Mouse (Mus musculus) kidney, embryonic 15.5 days (tissue): ENCODE measurements around the gene Arl3. TPM values are rescaled to one million over a fixed set of nuclear protein-coding genes. Genes with fewer than 3 reads are reported as not detected.
A peak's percentile ranks its signal among the peaks of the same experiment; 100 is the strongest.

Experiments
- ATAC-seq: fragments of 200-750 bp; cut with Nextera tagmentation; replicated peaks from 2 replicates; pipeline ENCODE4 v1.8.0; 2017; ENCODE audit warnings: moderate TSS enrichment; ENCODE audit not compliant: low FRiP score
- H3K27ac ChIP-seq: fragments of 300-500 bp; sonication (generic); 2 replicates; pipeline ENCODE4 v1.5.1; 2015; ENCODE audit warnings: mild to moderate bottlenecking, inconsistent platforms
- H3K27me3 ChIP-seq: fragments of 300-500 bp; sonication (generic); 2 replicates; pipeline ENCODE4 v1.6.1; 2015; ENCODE audit warnings: inconsistent platforms
- H3K36me3 ChIP-seq: fragments of 300-500 bp; sonication (generic); 2 replicates; pipeline ENCODE4 v1.6.1; 2015; ENCODE audit warnings: inconsistent platforms
- H3K4me1 ChIP-seq: fragments of 300-500 bp; sonication (generic); 2 replicates; pipeline ENCODE4 v1.6.1; 2015; ENCODE audit warnings: inconsistent platforms
- H3K4me2 ChIP-seq: fragments of 300-500 bp; sonication (generic); 2 replicates; pipeline ENCODE4 v1.6.1; 2015; ENCODE audit warnings: moderate library complexity, mild to moderate bottlenecking, inconsistent platforms
- H3K4me3 ChIP-seq: fragments of 300-500 bp; sonication (generic); replicated peaks from 2 replicates; pipeline ENCODE4 v1.5.1; 2015; ENCODE audit warnings: mild to moderate bottlenecking, inconsistent platforms
- H3K9ac ChIP-seq: fragments of 300-500 bp; sonication (generic); 2 replicates; pipeline ENCODE4 v1.6.1; 2015; ENCODE audit warnings: mild to moderate bottlenecking, inconsistent platforms
- H3K9me3 ChIP-seq: fragments of 300-500 bp; sonication (generic); replicated peaks from 2 replicates; pipeline ENCODE4 v1.6.1; 2016; ENCODE audit warnings: inconsistent platforms
- WGBS: fragments of 180-500 bp; shearing (Covaris S2); methylation state at CpG from one replicate; pipeline ENCODE4 v1.1.7; 2015; ENCODE audit warnings: mixed read lengths; 5-methylcytosine and 5-hydroxymethylcytosine counted together
- polyA plus RNA-seq: library from polyadenylated mRNA; unstranded; fragments of >200 nt; fragmentation: Nextera tagmentation; extraction: Ambion mirVana; gene quantifications from 2 replicates; pipeline ENCODE4 v1.2.1, GENCODE M21; 2015

The Arl3 gene
- polyA plus RNA-seq, 1 experiment from 2014 or later: 145 TPM

GRCm38 (mm10) chr19:46510401-46510800 lies 62.6 kb downstream of the Arl3 start:
- Histone ChIP-seq H3K4me2 (no peak overlapping the region), H3K4me3 (no peak overlapping the region), H3K9ac (no peak overlapping the region), H3K27me3 (no peaks in the 10 kb centered on the region), H3K9me3 (no peaks in the 10 kb centered on the region), H3K36me3 (peaks cover 98% of the 10 kb centered on the region), H3K27ac (peak overlapping the region; percentile 100), H3K4me1 (peaks cover 74% of the 10 kb centered on the region)
- ATAC-seq: no peak
- WGBS: 68% methylated on average over 5 of the region's 5 CpGs

- Histone ChIP-seq H3K9ac (0 out of 2 replicates have a peak overlapping the region, but pooled peaks have one; percentile 23), H3K4me2 (peak overlapping the region; percentile 75; the same call in 1 of the 2 replicates), H3K4me1 (peaks cover 75% of the 10 kb centered on the region)
Observed at GRCm38 (mm10) chr19:46509736-46510135, 63.3 kb downstream of the Arl3 start.

DNA sequence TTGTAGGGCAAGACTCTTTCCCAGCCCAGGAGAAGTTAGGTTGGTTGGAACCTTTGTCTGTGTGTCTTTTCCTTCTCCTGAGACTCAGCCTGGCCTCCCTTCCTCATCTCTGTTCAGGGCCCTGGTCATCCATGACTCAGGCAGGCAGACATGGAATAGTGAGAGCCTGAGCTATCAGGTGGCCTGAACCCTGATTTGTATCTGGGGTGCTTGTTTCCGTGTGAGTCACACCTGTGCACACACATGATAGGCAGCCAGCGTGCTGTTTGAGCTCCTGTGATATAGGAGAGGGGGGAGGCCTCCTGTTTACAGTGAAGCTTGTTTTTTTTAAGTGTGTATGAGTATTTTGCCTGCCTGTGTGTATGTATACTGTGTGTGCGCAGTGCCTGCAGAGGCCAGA lies 63.8 kb downstream of the Arl3 start:
- no peaks in the 10 kb centered on the region for H3K9me3 ChIP-seq
- peaks cover 95% of the 10 kb centered on the region for H3K36me3 ChIP-seq
- peak overlapping the region; percentile 100 for H3K27ac ChIP-seq
- no peak overlapping the region for H3K4me3 ChIP-seq
- H3K4me2 ChIP-seq: peak overlapping the region; percentile 75
- no peak for ATAC-seq
- 60% methylated on average over 3 of the region's 3 CpGs for WGBS
- H3K4me1 ChIP-seq: peaks cover 80% of the 10 kb centered on the region
- H3K9ac ChIP-seq: 0 out of 2 replicates have a peak overlapping the region, but pooled peaks have one; percentile 23
- no peaks in the 10 kb centered on the region for H3K27me3 ChIP-seq

More at GRCm38 (mm10) chr19:46509736-46510135, 63.3 kb downstream of the Arl3 start:
- Histone ChIP-seq H3K9me3 (no peaks in the 10 kb centered on the region), H3K4me3 (no peak overlapping the region), H3K36me3 (peaks cover 98% of the 10 kb centered on the region), H3K27ac (peak overlapping the region; percentile 100), H3K27me3 (no peaks in the 10 kb centered on the region)
- ATAC-seq: no peak
- 65% methylated on average over 4 of the region's 4 CpGs for WGBS

DNA sequence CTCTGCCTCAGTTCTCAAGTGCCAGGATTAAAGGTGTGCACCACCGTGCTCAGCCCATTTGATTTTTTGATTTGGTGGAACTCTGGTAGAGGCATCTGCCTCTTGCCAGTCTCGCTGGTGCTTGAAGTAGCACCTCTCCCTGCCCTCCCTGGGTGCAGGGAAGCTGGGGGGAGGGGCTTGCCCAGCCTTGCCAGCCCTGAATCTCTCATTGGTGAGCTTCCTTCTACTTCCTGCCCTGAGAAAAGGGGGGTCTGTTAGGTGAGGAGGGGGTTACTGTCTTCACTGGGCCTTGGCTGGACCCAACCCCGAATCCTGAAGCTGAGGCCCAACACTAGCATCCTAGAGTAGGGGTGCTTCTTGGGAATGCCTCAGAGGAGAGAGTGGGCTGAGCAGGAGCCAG lies 64.3 kb downstream of the Arl3 start:
- no peak overlapping the region for H3K4me3 ChIP-seq
- ATAC-seq: no peak
- peak overlapping the region; percentile 75 for H3K4me2 ChIP-seq
- H3K9ac ChIP-seq: peak overlapping the region; percentile 29; the same call in 1 of the 2 replicates
- peak overlapping the region; percentile 100 for H3K27ac ChIP-seq
- no peaks in the 10 kb centered on the region for H3K9me3 ChIP-seq
- peaks cover 90% of the 10 kb centered on the region for H3K36me3 ChIP-seq
- WGBS: 33% methylated on average over 3 of the region's 3 CpGs
- peaks cover 81% of the 10 kb centered on the region for H3K4me1 ChIP-seq
- no peaks in the 10 kb centered on the region for H3K27me3 ChIP-seq

DNA sequence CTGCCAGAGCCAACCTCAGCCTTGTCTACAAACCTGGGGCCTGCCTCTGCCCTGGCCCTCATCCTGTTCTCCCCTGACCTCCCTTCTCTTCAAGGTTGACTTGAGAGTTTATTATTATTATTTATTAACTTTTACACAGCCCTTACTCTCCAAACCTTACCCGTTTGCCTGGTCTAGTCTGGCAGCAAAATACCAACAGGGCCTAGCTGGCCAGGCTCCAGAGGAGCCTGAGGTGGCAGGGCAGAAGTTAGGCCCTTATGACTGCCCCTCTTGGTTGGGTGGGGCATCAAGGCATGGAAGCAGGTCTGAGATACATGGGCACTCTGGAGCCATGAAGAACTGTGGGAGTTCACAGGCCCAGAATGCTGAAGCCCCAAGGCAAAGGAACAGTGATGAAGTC lies 65.2 kb downstream of the Arl3 start:
- 41% methylated on average over 1 of the region's 1 CpGs for WGBS
- no peak for ATAC-seq
- Histone ChIP-seq H3K9me3 (no peaks in the 10 kb centered on the region), H3K27ac (peak overlapping the region; percentile 100), H3K9ac (peak overlapping the region; percentile 37; the same call in 1 of the 2 replicates), H3K36me3 (peaks cover 81% of the 10 kb centered on the region), H3K4me3 (no peak overlapping the region), H3K4me2 (peak overlapping the region; percentile 75), H3K27me3 (no peaks in the 10 kb centered on the region), H3K4me1 (peaks cover 81% of the 10 kb centered on the region)

DNA sequence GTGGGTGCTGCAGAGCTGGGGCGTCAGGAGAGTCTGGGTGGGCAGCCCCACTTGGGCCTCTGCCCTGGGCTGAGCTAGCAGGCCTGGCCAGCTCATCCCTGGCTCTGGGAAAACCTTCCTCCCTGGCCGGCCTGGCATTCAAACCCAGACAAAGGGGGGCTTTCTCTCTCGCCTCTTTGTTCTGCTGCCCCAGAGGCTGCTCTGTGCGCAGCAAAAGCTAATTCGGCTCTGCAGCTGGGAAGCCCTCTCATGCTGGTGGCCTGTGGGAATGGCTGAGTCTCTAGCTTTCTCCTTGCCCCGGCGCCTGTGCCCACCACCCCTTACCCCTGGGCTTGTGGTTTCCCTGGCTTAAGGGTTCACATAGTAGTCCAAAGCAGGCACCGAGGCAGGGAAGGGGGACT lies 65.8 kb downstream of the Arl3 start:
- Histone ChIP-seq H3K9ac (peak overlapping the region; percentile 37), H3K36me3 (peaks cover 74% of the 10 kb centered on the region), H3K4me2 (peak overlapping the region; percentile 75), H3K27ac (peak overlapping the region; percentile 100), H3K4me3 (peak overlapping the region; percentile 9), H3K4me1 (peaks cover 81% of the 10 kb centered on the region), H3K27me3 (no peaks in the 10 kb centered on the region), H3K9me3 (no peaks in the 10 kb centered on the region)
- no peak for ATAC-seq
- WGBS: 68% methylated on average over 8 of the region's 8 CpGs

DNA sequence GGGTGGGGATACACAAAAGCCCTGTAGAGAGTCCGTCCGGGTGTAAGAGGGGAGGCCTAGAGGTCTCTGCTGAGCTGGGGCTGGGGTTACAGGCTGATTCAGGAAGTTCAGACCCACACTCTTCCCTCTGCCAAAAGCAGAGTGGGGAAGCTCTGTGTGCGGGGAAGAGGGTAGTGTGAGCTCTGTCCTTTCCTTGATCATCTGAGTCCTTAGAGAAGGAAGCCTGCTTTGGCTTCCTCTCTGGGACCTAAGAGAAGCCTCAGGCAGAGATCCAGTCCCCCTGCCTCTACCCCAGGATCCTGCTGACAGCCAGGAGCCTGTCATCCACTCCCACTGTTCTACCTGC lies 66.7 kb downstream of the Arl3 start:
- H3K9ac ChIP-seq: peak overlapping the region; percentile 37
- H3K4me1 ChIP-seq: peaks cover 72% of the 10 kb centered on the region
- peak overlapping the region; percentile 95 for H3K4me3 ChIP-seq
- H3K4me2 ChIP-seq: peak overlapping the region; percentile 75
- H3K27ac ChIP-seq: peak overlapping the region; percentile 100; the same call in 1 of the 2 replicates
- WGBS: 62% methylated on average over 3 of the region's 3 CpGs
- ATAC-seq: no peak
- no peaks in the 10 kb centered on the region for H3K27me3 ChIP-seq
- H3K9me3 ChIP-seq: no peaks in the 10 kb centered on the region
- peaks cover 66% of the 10 kb centered on the region for H3K36me3 ChIP-seq

DNA sequence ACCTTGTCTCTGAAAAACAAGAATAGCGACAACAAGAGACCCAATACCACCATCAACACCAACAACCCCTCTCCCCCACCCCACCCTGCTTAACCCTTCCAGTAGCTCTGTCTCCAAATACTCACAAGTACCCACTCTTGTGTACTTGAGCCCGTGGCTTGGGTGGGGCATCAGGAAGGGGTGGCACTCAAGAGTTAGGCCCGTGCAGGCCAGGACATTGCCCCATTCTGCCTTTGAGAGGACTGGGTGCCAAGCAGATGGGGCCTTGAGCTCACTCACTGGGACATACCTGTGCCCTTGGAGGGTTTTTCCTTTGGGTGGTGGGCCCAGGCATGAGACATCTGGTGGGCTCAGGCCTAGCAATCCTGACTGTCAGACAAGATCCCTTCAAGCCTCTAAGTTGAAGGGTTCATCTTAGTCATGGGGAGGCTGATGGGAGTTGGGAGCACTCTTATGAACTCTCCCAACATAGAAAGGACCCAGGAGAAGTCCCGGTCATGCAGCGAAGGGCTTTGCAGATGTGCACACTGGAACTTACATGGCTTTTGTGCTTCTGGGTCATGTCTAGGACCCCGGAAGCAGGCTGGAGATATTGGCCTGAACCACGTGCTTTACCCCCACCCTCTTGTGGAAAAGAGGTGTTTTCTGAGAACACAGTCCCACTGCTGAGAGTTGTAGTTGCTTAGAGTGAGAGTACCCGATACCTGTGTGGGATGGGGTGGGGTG lies 67.2 kb downstream of the Arl3 start:
- Histone ChIP-seq H3K4me2 (peak overlapping the region; percentile 75), H3K9me3 (no peaks in the 10 kb centered on the region), H3K4me1 (peaks cover 67% of the 10 kb centered on the region), H3K27me3 (no peaks in the 10 kb centered on the region), H3K36me3 (peaks cover 61% of the 10 kb centered on the region), H3K9ac (peak overlapping the region; percentile 37), H3K27ac (peak overlapping the region; percentile 100), H3K4me3 (peak overlapping the region; percentile 95)
- ATAC-seq: no peak
- 69% methylated on average over 8 of the region's 8 CpGs for WGBS

GRCm38 (mm10) chr19:46504822-46505417 lies 68.1 kb downstream of the Arl3 start:
- peak overlapping the region; percentile 100 for H3K27ac ChIP-seq
- no peaks in the 10 kb centered on the region for H3K27me3 ChIP-seq
- H3K9ac ChIP-seq: peak overlapping the region; percentile 99
- ATAC-seq: no peak
- peak overlapping the region; percentile 95 for H3K4me3 ChIP-seq
- peaks cover 58% of the 10 kb centered on the region for H3K4me1 ChIP-seq
- H3K4me2 ChIP-seq: peak overlapping the region; percentile 75
- H3K9me3 ChIP-seq: no peaks in the 10 kb centered on the region
- WGBS: 52% methylated on average over 9 of the region's 9 CpGs
- peaks cover 52% of the 10 kb centered on the region for H3K36me3 ChIP-seq

GRCm38 (mm10) chr19:46504085-46504552 lies 68.9 kb downstream of the Arl3 start:
- Histone ChIP-seq H3K4me1 (peaks cover 53% of the 10 kb centered on the region), H3K4me3 (peak overlapping the region; percentile 95), H3K9ac (peak overlapping the region; percentile 99), H3K36me3 (peaks cover 45% of the 10 kb centered on the region), H3K4me2 (peak overlapping the region; percentile 75), H3K9me3 (no peaks in the 10 kb centered on the region), H3K27ac (peak overlapping the region; percentile 100), H3K27me3 (no peaks in the 10 kb centered on the region)
- 2% methylated on average over 4 of the region's 4 CpGs for WGBS
- ATAC-seq: peak; percentile 6; the same call in 1 of the 2 replicates

DNA sequence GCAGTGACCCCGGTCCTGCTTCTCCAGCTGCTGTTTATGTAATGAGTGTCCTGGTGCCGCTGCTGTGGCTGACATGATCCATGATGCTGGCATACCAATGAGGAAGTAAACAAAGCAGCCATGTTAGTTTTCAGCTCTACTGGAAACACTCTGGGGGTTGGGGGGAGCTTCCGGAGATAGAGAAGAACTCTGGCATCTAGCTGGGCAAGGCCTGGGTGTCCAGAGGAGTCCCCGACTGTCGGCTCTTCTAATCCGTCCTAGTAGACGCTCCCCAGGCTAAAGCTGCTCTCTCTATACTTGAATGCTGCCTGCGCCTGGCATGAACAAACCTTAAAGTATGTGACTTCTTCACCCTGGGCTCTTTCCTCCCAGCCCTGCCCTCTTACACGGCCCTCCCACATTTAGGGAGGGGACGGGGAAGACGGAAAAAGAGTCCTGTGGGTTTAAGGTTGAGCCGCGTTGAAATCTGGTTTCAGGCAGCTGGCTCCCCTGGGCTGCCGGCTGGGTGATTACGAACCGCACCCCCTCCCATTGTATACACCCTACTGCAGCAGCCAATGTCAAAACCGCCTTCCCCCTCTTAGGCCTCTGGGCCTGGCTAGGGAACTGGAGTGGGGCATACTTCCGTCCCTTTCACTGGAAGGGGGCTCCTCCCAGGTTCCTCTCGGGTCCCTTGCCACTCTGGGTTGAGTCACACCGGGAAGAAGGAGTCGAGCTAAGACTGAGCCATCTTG lies 69.5 kb downstream of the Arl3 start:
- Histone ChIP-seq H3K4me2 (peak overlapping the region; percentile 75), H3K36me3 (peaks cover 39% of the 10 kb centered on the region), H3K9me3 (no peaks in the 10 kb centered on the region), H3K9ac (peak overlapping the region; percentile 99), H3K4me1 (peaks cover 50% of the 10 kb centered on the region), H3K27me3 (no peaks in the 10 kb centered on the region), H3K4me3 (peak overlapping the region; percentile 95), H3K27ac (peak overlapping the region; percentile 100)
- WGBS: under 1% methylated on average over 21 of the region's 21 CpGs
- ATAC-seq: peak; percentile 30
